Mouse (Mus musculus): Measurements from ENCODE around the gene Zmat5.

Gene Zmat5

GRCm38 (mm10) chr11:4771756-4772155 lies 67.3 kb downstream of the Zmat5 start:
- in situ Hi-C loops (cut with MboI, MseI), result no loop called here

- in situ Hi-C loops (cut with MboI, MseI), result no loop called here
Observed at GRCm38 (mm10) chr11:4772925-4773324, 68.4 kb downstream of the Zmat5 start.

GRCm38 (mm10) chr11:4780927-4781326 lies 76.4 kb downstream of the Zmat5 start:
- in situ Hi-C loops (cut with MboI, MseI), result loop anchor here (10.0 kb wide), 1 partner anchor 1196 kb away; no protein-coding TSS in a partner anchor

- in situ Hi-C loops (cut with MboI, MseI), result loop anchor here (10.0 kb wide), 1 partner anchor 1198 kb away; no protein-coding TSS in a partner anchor
Observed at GRCm38 (mm10) chr11:4783116-4783515, 78.6 kb downstream of the Zmat5 start.

- in situ Hi-C loops (cut with MboI, MseI), result loop anchor here (10.0 kb wide), 1 partner anchor 1200 kb away; no protein-coding TSS in a partner anchor
Observed at GRCm38 (mm10) chr11:4784629-4785142, 80.2 kb downstream of the Zmat5 start.
